Mouse (Mus musculus) ovary, postnatal 14 days (tissue): ENCODE measurements around the gene Uaca.

Experiments used
- DNase-seq: peaks from one replicate; pipeline ENCODE4 v3.0.0; 2022; ENCODE audit warnings: low spot score

Gene Uaca

GRCm38 (mm10) chr9:60794210-60794840 lies at the start of gene Uaca:
TSS of gene Uaca (plus strand) at chr9:60794542.
- peak; percentile 91 for DNase-seq

DNA sequence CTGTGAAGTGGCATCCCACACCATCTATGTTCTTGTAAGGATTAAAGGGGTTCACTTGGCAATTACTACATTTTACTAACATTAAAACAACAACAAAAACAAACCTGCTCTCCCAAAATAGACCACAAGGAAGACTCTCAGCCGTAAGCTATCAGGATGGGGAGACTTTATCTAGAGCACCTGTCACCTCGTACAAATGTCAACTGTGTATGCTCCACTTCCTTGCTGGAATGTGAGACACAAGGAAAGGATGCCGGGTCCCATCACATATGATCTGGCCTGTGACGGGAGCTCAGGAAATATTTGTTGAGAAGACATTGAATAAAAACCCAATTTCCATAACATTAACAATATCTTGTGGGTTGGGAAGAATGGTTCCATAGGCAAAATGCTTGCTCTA lies 49.4 kb upstream of the Uaca start:
- no peak for DNase-seq

DNA sequence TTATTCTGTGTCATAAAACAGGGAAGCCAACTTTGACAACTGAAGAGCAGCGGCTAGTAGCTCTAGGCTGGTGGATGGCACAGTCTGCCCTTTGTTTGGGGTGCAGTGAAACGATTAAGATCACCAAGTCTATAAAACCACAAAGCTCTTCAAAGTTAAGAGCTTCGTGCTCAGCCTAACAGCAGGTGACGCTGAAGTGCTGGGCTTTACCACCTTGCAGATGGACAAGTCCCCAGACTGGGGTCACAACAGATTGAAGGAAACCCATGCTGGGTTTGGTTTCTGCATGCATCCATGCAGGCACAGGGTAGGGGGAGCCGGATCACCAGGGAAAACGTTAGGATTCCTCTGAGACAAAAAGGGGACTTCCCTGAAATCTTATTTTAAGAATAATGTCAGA lies 47.8 kb upstream of the Uaca start:
- DNase-seq: no peak

DNA sequence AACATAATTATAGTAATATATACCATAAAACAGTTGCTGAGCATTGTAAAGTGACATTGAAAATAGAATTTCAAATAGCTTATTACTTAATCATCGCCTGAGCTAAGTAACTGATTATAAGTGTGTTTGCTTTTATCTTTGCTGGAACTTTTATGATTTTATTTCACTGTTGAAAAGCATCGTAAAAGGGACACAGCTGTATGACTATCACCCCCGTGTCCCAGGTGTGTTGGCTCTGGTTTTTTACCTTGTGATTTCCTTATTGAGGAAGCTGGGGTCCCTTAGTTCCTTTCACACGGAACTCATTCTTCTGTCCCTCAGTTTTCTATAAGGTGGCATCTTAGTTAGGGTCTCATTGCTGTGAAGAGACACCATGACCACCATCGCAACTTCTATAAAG lies 46.7 kb upstream of the Uaca start:
- no peak for DNase-seq

DNA sequence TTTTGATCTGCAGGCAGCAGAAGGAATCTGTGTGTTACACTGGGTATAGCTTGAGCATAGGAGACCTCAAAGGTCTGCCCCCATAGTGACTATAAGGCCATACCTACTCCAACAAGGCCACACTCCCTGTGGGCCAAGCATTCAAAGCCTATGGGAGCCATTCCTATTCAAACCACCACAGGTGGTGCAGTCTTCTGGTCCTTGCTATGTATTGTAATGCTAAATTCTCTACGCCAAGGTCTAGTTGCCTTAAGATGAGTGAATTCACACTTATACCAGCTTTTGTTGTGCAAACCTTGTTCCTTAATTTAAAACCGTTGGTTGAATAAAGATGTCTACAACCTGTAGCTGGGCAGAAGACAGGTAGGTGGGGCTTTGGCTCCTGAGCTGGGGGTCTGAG lies 46.2 kb upstream of the Uaca start:
- no peak for DNase-seq

GRCm38 (mm10) chr9:60749105-60749504 lies 45.2 kb upstream of the Uaca start:
- no peak for DNase-seq

DNA sequence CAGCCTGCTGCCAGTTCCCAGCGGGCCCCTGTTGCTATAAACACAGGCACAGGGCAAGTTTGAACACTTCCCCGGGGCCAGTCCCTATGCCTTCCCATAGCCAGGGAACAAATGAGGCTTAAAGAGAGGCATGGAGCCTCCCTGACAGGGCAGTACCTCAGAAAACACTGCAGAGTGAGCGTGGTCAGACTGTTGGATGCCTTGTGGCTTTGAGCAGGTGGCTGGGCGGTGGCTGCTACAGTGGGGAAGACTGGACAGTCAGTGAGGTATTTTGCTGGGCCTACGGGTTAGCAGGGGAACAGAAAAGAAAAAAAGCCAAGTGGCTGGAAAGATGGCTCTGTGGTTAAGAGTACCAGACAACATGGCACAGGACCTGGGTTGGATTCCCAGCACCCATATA lies 43.2 kb upstream of the Uaca start:
- DNase-seq: no peak

DNA sequence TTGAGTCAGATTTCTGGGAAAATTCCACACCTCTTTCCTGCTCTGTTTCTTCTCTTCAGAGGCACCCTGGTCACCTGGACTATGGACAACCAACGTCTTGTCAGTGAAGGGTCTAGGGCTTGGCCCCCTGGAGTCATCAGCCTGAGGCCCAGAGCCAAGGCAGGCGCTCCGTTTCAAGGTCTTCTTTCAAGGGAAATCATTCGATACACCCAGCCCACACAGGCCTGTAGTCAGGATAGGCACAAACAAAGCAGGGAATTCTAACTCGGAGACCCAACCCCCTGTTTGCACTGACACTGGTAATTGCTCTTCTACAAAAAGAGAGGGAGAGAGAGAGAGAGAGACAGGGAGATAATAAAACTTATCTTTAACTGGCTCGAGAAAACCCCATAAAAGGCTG lies 42.4 kb upstream of the Uaca start:
- DNase-seq: no peak

- DNase-seq: no peak
Observed at GRCm38 (mm10) chr9:60752636-60753035, 41.7 kb upstream of the Uaca start.

GRCm38 (mm10) chr9:60756258-60756657 lies 38.1 kb upstream of the Uaca start:
- DNase-seq: peak; percentile 68

- no peak for DNase-seq
Observed at GRCm38 (mm10) chr9:60756866-60757740, 37.2 kb upstream of the Uaca start.

DNA sequence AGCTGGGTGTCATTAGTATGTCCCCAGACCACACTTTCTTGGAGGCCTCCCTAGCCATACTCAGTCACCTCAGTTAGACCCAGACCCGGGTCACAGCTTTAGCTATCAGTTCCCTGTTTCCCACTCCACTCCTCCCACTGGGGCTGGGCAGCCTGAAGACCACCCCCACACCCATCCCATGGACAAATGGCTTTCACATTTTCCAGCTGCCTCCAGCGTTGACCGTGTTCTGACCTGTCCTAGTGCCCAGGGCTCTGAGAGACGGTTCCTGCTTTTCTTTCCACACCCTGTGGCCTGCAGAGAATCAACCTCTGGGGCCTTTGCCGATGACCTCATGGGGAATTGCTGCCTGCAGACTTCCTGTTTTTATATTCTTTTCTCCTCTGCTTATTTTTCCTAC lies 36.5 kb upstream of the Uaca start:
- no peak for DNase-seq

GRCm38 (mm10) chr9:60759436-60760007 lies 34.8 kb upstream of the Uaca start:
- no peak for DNase-seq

DNA sequence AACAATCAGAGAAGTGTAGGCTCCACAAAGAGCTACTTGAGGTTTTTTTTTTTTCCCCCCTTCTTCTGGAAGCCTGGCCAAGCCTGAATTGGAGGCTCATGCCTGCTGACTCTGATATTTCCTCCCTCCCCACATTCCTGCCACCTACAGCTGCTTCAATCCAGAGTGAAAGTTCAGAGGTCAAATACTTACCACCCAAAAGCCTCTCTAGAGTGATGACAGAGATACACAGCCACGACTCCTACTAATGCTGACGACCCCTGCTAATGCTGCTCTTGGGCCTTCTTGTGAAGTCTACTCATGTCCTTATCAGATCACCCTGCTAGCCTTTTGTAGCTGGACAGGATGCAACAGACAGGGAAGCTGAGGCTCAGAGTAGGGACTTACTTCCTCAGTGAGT lies 29.2 kb upstream of the Uaca start:
- no peak for DNase-seq

DNA sequence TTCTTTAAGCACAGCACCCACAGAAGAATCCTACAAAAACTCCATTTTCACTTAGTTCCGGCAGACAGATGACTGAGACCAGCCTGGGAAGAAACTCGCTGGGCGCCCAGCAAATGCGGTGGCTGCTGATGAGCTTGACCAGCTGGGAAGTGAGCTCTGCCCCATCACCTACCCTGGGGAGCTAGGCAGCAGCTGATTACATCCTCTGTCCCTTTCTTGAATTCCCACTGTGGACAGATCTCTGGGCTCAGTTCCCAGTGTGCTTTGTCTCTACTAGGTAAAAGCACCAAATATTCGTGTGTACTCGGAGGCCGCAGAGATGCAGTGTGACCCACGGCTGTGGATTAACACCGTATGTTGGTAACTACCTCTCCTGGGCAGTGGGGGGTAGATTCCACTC lies 25.9 kb upstream of the Uaca start:
- DNase-seq: no peak

DNA sequence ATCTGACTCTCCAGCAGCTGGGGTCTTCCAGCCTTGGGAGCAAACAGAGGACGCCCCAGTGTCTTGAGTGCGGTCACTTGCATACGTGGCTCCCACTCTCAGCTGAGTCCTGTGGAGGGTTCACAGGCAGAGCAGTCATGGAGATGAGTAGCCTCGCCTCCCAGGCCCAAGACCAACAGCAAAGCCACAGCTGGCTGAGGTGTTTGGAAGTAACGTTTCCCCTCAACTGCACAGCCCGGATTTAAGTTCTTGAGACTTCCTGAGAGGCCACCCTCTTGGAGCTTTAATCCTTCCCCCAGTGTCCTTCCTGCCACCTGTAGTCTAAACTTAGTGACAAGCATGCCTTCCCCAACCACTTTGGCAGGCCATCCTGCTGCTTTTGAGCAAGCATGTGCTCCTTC lies 24.6 kb upstream of the Uaca start:
- DNase-seq: no peak

- no peak for DNase-seq
Observed at GRCm38 (mm10) chr9:60773713-60774112, 20.6 kb upstream of the Uaca start.

DNA sequence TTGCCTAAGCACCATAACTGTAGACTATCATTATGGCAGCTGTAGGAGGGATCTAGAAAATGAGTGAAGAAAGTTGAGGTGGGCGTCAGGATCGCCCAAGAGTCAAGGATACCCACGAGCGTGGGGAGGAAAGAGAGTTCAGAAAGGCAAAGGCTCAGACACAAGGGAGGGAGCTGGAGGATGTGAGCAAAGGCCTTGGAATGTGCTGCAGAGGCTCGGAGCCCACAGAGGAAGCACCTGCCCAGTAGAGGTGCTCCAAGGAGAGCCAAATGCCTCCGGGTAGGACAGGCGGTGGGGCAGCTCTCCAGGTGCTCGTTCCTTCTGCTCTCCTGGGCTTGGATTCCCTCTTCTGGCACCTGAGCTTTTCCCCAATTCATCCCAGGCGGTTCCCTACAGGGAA lies 17.4 kb upstream of the Uaca start:
- DNase-seq: no peak

DNA sequence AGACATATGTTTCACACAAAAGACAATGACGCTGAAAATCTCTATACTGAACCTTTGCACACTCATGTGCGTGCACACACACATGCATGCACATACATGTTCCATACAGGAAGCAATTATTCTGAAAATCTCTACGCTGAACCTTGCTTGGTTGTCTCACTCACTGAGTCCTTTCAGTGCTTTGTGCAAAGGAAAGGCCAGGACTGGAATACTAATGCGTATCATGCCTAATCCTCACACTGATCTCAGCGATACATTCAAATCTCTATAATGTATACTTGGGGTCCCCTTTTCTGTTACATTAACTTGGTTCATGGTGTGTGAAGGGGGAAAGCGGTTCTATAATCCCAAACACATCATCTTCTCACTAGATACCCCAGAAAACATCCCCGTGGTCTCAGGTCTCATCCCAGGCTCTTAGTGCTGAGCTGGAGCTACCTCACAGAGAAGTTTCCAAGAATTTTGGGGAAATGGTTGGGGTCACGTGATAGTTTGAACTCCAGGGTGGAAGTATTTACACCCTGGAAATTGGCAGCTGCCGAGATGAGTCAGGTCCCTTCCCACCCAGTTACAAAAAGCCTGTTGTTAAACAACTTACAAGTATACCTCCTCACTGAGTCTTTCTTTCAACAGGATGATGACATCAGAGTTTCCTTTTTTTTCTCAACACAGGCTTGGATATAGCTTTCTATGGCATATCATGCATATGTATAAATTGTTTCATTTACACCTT lies 12.1 kb upstream of the Uaca start:
- no peak for DNase-seq

DNA sequence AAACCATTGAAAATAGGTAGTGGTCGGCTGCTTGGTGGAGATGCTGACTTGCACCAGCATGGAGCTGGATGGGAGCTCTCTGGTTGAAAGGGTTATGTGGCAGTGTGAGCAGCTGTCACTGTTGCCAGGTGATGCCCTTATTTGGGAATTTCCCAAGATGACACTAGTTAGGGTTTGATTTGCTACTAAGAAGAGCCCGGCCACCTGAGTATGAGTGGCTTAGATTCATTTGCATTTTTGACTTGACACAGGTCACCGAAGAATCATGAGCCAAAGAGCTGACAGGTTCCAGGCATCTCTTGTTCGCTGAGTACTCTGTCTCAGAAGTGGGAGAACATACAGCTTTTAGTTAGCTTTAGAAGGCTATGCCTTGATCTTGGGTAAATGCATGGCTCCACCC lies 9.3 kb upstream of the Uaca start:
- DNase-seq: no peak

DNA sequence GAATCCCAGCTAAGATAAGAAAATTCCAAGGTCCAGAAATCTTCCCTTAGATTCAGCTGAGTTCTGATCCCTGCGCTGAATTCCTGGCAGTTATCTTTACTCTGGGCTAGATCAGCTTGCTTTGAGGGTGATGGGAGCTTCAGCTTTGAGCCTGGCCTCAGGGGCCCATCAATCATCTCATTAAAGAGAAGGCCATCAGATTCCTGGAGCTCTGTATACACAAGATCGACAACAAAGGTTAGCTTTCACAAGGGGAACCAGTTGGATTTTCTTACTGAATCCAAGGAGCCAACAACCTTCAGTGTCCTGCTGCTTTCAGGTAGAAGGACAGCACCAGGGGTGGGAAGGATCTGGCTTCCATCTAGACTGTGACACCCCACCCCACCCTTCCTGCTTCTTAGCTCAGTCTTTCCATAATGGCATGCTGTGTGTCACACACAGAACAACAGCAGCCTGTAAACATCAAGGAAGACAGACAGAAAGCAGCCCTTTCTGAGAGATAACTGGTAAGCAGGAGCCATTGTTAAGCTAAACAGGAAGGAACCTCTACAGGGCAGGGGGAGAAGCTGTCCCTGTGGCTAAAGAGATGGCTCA lies 6.7 kb upstream of the Uaca start:
- no peak for DNase-seq

DNA sequence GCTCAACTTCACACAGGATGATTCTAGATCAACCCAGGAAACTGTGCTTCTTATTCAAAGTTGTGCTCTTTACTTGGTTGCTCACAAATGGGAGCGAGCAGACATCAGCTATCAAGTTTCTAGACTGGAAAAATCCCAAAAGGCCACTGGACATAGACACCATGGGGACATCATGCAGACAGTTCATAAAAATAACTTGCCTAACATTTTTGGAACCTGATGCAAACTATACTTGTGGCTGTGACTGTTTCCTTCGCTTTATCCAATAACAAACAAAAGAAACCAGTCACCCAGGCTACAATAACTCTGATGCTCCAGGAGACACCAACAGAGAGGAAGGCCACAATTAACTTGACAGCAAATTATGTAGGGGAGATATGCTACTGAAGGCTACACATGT lies 4.1 kb upstream of the Uaca start:
- no peak for DNase-seq
